Mouse (Mus musculus): ENCODE measurements at regions not wholly inside any gene's neighbourhood (a gene's known extent, or its start where the extent isn't known, plus 50 kb on each side); places are given as distances from the start of the nearest gene placed in this dataset.

GRCm38 (mm10) chr5:54182754-54183153, 184.5 kb downstream of the Stim2 start:
- TF ChIP-seq CTCF (IDR thresholded peaks at IDR 0.05; ENCODE audit: insufficient read depth, low read length): no peak
- TF ChIP-seq POLR2A (IDR thresholded peaks at IDR 0.05; ENCODE audit: borderline replicate concordance, extremely low read depth, low read depth, low read length): no peak
